Mouse (Mus musculus) mesoderm, embryonic 11.5 days (tissue): ENCODE data around the gene Pcif1.
A peak's percentile ranks its signal among the peaks of the same experiment; 100 is the strongest.

Source experiments
- DNase-seq: peaks from one replicate; pipeline ENCODE4 v3.0.0-alpha.2; 2012; ENCODE audit warnings: low read depth, low spot score

Gene Pcif1

GRCm38 (mm10) chr2:164918325-164918724 lies 39.2 kb downstream of the Pcif1 start:
- peak; percentile 48 for DNase-seq

- DNase-seq = peak; percentile 38
These were observed 42.9 kb downstream of the Pcif1 start for GRCm38 (mm10) chr2:164921984-164922383.

- no peak for DNase-seq
These were observed 44.2 kb downstream of the Pcif1 start for GRCm38 (mm10) chr2:164923291-164923690.

GRCm38 (mm10) chr2:164924100-164924857 lies 45.2 kb downstream of the Pcif1 start:
- peak; percentile 83 for DNase-seq

DNA sequence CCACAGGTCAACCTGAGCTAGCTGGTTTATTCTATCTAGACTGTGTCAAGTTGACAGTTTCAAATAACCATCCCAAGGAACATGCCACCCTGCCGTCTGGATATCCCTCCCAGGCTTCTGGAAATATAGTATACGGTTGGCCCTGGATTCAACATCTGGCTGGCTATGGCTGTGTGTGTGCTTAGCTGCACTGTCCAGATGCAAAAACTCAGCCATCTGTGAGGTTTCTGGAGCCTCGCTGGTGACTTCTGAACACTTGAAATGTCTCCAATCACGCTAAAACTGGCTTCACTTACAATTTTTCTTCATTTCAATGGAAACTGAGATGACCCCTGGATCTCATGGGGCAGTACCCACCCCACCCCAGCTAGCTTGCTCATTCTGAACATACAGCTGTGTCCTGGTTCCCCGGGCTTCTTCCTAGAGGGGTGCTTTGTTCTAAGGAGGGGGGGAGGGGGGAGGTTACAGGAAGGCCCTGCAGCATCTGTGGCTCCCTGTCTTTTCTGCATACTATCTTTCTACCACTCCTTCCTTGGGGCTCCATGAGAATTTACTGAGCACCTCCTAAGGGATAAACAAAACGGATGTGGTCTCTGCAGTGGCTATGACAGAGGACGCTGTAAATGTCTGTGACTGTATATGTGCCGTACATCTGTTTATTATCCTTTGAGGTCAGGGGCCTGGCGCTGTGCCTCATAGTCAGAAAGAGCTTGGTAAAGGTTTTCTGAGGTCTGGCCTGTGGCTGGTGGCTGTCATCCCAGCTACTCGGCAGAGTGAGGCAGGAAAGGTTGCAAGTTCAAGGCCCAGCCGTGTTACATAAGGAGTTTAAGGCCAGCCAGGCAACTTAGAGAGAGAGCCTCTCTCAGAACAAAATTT lies 51.8 kb downstream of the Pcif1 start:
- no peak for DNase-seq

DNA sequence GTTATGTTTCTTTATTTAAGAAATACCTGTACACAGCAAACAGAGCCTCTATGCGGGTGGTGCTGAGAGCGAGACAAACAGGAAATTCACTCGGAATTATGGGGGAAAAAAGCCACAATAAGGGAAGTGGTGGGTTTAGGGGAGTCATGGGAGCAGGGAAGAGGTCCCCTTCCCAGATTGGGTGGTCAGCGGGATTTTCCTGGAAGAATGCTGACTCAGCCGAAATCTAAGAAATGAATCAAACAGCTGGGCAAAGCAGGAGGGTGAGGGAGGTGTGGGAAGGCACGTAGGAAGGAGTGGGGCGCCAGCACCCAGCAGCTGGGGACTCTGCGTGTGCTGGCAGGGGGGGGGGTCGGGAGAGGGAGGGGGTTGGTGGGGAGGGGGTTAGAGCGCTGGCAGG lies 54.4 kb downstream of the Pcif1 start:
- no peak for DNase-seq

DNA sequence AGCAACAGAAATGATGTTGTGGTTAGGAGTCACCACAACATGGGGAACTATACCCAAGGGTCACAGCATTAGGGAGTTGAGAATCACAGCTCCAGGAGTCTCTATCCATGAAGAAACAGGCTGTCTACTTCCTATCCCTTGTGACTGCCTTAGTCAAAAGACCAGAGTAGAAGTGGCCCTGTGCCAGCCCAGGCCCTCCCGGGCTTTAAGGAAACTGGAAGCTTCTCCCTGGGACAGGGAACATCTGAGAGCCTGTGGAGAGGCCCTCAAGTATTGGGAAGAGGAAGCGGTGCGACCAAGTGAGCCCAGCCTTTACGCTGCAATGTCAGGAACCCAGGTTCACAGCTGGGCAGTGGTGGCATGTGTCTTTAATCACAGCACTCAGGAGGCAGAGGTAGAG lies 56.9 kb downstream of the Pcif1 start:
- no peak for DNase-seq

GRCm38 (mm10) chr2:164938146-164939091 lies 59.3 kb downstream of the Pcif1 start:
- peak; percentile 47 for DNase-seq

- no peak for DNase-seq
These were observed 60.0 kb downstream of the Pcif1 start for GRCm38 (mm10) chr2:164939106-164939505.

GRCm38 (mm10) chr2:164940140-164940830 lies 61.2 kb downstream of the Pcif1 start, which contains the start of gene Mmp9:
Gene Mmp9 (plus strand): TSS chr2:164940780.
- DNase-seq = peak; percentile 70

DNA sequence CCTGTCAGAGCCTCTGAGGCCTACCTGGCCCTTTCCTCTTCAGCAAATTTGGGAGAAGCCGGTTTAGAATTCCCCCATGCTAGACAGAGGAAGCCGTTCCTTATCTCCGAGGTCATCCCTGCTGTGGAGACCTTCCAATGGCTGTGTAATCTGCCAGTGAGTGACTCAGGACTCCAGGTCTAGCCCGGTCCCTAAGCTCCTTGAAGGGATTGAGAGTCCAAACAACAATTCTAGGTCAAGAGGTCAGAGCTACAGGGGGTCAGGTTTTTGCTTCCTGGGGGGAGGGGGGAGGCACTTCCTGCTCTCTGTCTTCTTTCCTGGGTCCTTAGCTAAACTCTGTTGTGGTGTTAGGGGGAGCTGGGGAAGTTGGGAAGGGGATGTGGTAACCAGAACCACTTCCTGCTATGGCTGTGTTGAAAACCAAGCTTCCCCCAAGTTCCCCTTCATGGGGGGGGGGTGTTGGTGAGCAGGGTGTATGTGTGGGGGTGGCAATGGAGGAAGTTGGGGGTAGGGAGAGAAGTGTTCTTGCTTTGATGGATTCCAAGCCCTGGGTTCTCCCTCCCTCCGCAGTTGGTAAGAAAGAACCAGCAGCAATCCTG lies 63.7 kb downstream of the Pcif1 start:
- DNase-seq = no peak
